Mouse (Mus musculus) midbrain, embryonic 11.5 days (tissue): ENCODE data around the gene Il33. TPM values are rescaled to one million over a fixed set of nuclear protein-coding genes. Genes with fewer than 3 reads are reported as not detected.

Experiments
- ATAC-seq: fragments of 200-750 bp; cut with Nextera tagmentation; 2 replicates; pipeline ENCODE4 v1.8.0; 2017; ENCODE audit warnings: moderate TSS enrichment, moderate library complexity; ENCODE audit not compliant: low FRiP score
- DNase-seq: peaks from one replicate; pipeline ENCODE4 v3.0.0; 2015; ENCODE audit warnings: low spot score; ENCODE audit errors: missing footprints
- H3K27ac ChIP-seq: fragments of 300-500 bp; sonication (generic); 2 replicates; pipeline ENCODE4 v1.5.1; 2014; ENCODE audit warnings: low read depth, low read length
- H3K27me3 ChIP-seq: fragments of 300-500 bp; sonication (generic); 2 replicates; pipeline ENCODE4 v1.6.1; 2014; ENCODE audit warnings: mild to moderate bottlenecking, low read length, moderate library complexity, mixed read lengths; ENCODE audit not compliant: control insufficient read depth, insufficient read depth
- H3K36me3 ChIP-seq: fragments of 300-500 bp; sonication (generic); 2 replicates; pipeline ENCODE4 v1.6.1; 2014; ENCODE audit warnings: mild to moderate bottlenecking, low read length, moderate library complexity, mixed read lengths; ENCODE audit not compliant: control insufficient read depth, insufficient read depth
- H3K4me1 ChIP-seq: fragments of 300-500 bp; sonication (generic); 2 replicates; pipeline ENCODE4 v1.6.1; 2014; ENCODE audit warnings: low read length; ENCODE audit not compliant: control insufficient read depth, insufficient read depth
- H3K4me2 ChIP-seq: fragments of 300-500 bp; sonication (generic); 2 replicates; pipeline ENCODE4 v1.6.1; 2014; ENCODE audit warnings: mild to moderate bottlenecking, moderate library complexity
- H3K4me3 ChIP-seq: fragments of 300-500 bp; sonication (generic); 2 replicates; pipeline ENCODE4 v1.5.1; 2014; ENCODE audit warnings: low read depth, low read length
- H3K9ac ChIP-seq: fragments of 300-500 bp; sonication (generic); 2 replicates; pipeline ENCODE4 v1.6.1; 2014; ENCODE audit warnings: low read length
- H3K9me3 ChIP-seq: fragments of 300-500 bp; sonication (generic); 2 replicates; pipeline ENCODE4 v1.6.1; 2016; ENCODE audit warnings: low read length; ENCODE audit not compliant: control insufficient read depth
- WGBS: fragments of 180-500 bp; shearing (Covaris S2); extraction: QIAGEN DNeasy Blood & Tissue Kit; methylation state at CpG from one replicate; pipeline ENCODE4 v1.1.7; 2014; 5-methylcytosine and 5-hydroxymethylcytosine counted together
- polyA plus RNA-seq: library from polyadenylated mRNA; unstranded; fragments of >200 nt; fragmentation: Nextera tagmentation; extraction: Ambion mirVana; gene quantifications from 2 replicates; pipeline ENCODE4 v1.2.1, GENCODE M21; 2014

The Il33 gene
- polyA plus RNA-seq, result 0.48 and 0.61 TPM in 2 replicates

DNA sequence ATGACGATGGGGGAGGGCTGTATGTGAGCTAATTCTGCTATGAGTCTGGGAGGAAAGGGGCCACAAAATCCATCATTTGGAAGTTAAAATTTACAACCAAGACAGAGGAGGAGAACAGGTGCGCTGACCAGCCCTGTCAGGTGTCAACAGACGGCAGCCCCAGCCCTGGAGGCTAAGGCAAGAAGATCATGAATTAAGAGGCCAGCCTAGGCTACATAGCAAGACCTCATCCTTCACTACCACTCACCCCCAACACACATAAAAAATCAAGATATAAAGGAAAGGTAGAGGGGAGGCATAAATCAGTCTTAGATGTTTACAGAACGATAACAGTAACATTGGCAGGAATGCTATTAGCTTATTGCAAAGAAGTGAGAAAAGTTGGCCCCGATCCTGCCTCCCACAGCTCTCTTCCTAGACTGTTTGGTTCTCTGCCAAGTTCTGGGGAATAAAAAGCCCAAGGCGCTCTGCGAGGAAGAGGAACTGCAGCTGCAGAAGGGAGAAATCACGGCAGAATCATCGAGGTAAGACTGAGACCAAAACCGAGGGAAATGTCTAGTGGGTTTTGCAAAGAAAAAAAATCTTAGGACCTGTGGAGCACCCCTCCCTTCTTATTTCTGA is at the start of gene Il33:
TSS of gene Il33 (plus strand) at position 477 of the 621 bp plus-strand sequence.
- no peaks in the 10 kb centered on the region for H3K36me3 ChIP-seq
- no peaks in the 10 kb centered on the region for H3K9me3 ChIP-seq
- 91% methylated on average over 10 of the region's 10 CpGs for WGBS
- no peak within 1 kb of the TSS for H3K27ac ChIP-seq
- H3K4me1 ChIP-seq, result no peaks in the 10 kb centered on the region
- ATAC-seq (no peak), DNase-seq (no peak)
- no peak within 1 kb of the TSS for H3K4me2 ChIP-seq
- H3K27me3 ChIP-seq, result no peaks in the 10 kb centered on the region
- no peak within 1 kb of the TSS for H3K9ac ChIP-seq
- no peak within 1 kb of the TSS for H3K4me3 ChIP-seq

GRCm38 (mm10) chr19:29877422-29878291 is 47.3 kb upstream of the Il33 start:
- H3K36me3 ChIP-seq, result no peaks in the 10 kb centered on the region
- no peaks in the 10 kb centered on the region for H3K9me3 ChIP-seq
- H3K27me3 ChIP-seq, result no peaks in the 10 kb centered on the region
- H3K4me1 ChIP-seq, result no peaks in the 10 kb centered on the region
- H3K9ac ChIP-seq, result no peak overlapping the region
- WGBS, result 81% methylated on average over 10 of the region's 10 CpGs
- H3K4me2 ChIP-seq, result no peak overlapping the region
- DNase-seq, result no peak
- no peak overlapping the region for H3K27ac ChIP-seq
- H3K4me3 ChIP-seq, result no peak overlapping the region
- no peak for ATAC-seq

GRCm38 (mm10) chr19:29878896-29879504 is 45.9 kb upstream of the Il33 start:
- no peaks in the 10 kb centered on the region for H3K27me3 ChIP-seq
- no peak overlapping the region for H3K27ac ChIP-seq
- WGBS, result 88% methylated on average over 8 of the region's 8 CpGs
- no peaks in the 10 kb centered on the region for H3K36me3 ChIP-seq
- no peak overlapping the region for H3K9ac ChIP-seq
- H3K9me3 ChIP-seq, result no peaks in the 10 kb centered on the region
- no peak for DNase-seq
- no peaks in the 10 kb centered on the region for H3K4me1 ChIP-seq
- ATAC-seq, result no peak
- H3K4me3 ChIP-seq, result no peak overlapping the region
- no peak overlapping the region for H3K4me2 ChIP-seq

GRCm38 (mm10) chr19:29880918-29881317 is 44.0 kb upstream of the Il33 start:
- H3K9ac ChIP-seq, result no peak overlapping the region
- H3K27ac ChIP-seq, result no peak overlapping the region
- 89% methylated on average over 4 of the region's 4 CpGs for WGBS
- no peak overlapping the region for H3K4me2 ChIP-seq
- H3K4me1 ChIP-seq, result no peaks in the 10 kb centered on the region
- H3K9me3 ChIP-seq, result no peaks in the 10 kb centered on the region
- no peak for DNase-seq
- H3K36me3 ChIP-seq, result no peaks in the 10 kb centered on the region
- ATAC-seq, result no peak
- H3K4me3 ChIP-seq, result no peak overlapping the region
- H3K27me3 ChIP-seq, result no peaks in the 10 kb centered on the region

DNA sequence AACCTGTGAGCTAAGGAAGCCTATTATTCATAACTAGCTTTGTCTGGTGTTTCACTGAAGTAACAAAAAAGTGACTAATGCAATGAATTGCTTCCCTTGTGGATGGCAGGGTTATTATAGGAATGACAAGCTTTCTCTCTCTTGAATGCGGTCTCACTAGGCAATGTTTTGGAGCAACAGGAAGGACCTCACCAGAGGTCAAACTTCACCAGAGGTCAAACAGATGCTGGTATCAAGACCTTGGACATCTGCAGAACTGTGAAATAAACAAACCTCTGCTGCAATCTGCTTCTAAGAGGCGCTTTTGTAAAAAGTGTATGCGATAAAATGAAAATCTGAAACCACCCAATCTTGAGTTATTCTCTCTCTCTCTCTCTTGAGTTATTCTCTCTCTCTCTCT is 42.2 kb upstream of the Il33 start:
- DNase-seq, result no peak
- no peaks in the 10 kb centered on the region for H3K27me3 ChIP-seq
- WGBS, result 90% methylated on average over 3 of the region's 3 CpGs
- no peak for ATAC-seq
- H3K9me3 ChIP-seq, result no peaks in the 10 kb centered on the region
- no peak overlapping the region for H3K9ac ChIP-seq
- no peak overlapping the region for H3K4me3 ChIP-seq
- no peaks in the 10 kb centered on the region for H3K36me3 ChIP-seq
- no peaks in the 10 kb centered on the region for H3K4me1 ChIP-seq
- H3K27ac ChIP-seq, result no peak overlapping the region
- H3K4me2 ChIP-seq, result no peak overlapping the region

- ATAC-seq (no peak), DNase-seq (no peak)
- H3K4me3 ChIP-seq, result no peak overlapping the region
- H3K36me3 ChIP-seq, result no peaks in the 10 kb centered on the region
- H3K27ac ChIP-seq, result no peak overlapping the region
- 91% methylated on average over 6 of the region's 6 CpGs for WGBS
- no peaks in the 10 kb centered on the region for H3K4me1 ChIP-seq
- no peaks in the 10 kb centered on the region for H3K9me3 ChIP-seq
- no peaks in the 10 kb centered on the region for H3K27me3 ChIP-seq
- H3K9ac ChIP-seq, result no peak overlapping the region
- no peak overlapping the region for H3K4me2 ChIP-seq
Measured at GRCm38 (mm10) chr19:29885548-29885947, 39.4 kb upstream of the Il33 start.

- ATAC-seq (no peak), DNase-seq (no peak)
- Histone ChIP-seq H3K9ac (no peak overlapping the region), H3K27me3 (no peaks in the 10 kb centered on the region), H3K4me2 (no peak overlapping the region), H3K36me3 (no peaks in the 10 kb centered on the region), H3K4me3 (no peak overlapping the region), H3K4me1 (no peaks in the 10 kb centered on the region), H3K27ac (no peak overlapping the region), H3K9me3 (no peaks in the 10 kb centered on the region)
- WGBS, result 84% methylated on average over 2 of the region's 2 CpGs
Measured at GRCm38 (mm10) chr19:29887476-29887875, 37.4 kb upstream of the Il33 start.

DNA sequence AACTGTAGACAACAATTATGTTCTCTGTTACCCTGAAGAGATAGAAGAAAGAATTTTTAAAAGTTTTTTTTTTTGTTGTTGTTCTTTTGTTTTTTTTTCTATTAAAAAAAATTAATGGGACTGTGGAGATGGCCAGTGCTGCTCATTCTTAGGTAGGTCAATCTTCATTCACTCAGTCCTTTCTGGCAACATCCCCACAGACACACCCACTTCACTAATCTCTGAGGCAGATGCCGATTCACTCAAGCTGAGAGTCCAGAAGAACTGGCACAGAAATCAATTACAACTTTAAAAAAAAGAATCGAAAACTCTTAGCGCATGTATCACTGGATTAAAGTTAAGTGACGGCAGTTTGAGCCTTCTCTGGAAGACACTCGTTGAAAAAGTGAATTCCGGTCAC is 36.0 kb upstream of the Il33 start:
- ATAC-seq (no peak), DNase-seq (no peak)
- H3K4me2 ChIP-seq, result no peak overlapping the region
- H3K27ac ChIP-seq, result no peak overlapping the region
- no peaks in the 10 kb centered on the region; the same call in 1 of the 2 replicates for H3K4me1 ChIP-seq
- no peak overlapping the region for H3K4me3 ChIP-seq
- H3K9ac ChIP-seq, result no peak overlapping the region
- no peaks in the 10 kb centered on the region for H3K27me3 ChIP-seq
- no peaks in the 10 kb centered on the region for H3K9me3 ChIP-seq
- H3K36me3 ChIP-seq, result no peaks in the 10 kb centered on the region
- 85% methylated on average over 6 of the region's 6 CpGs for WGBS

DNA sequence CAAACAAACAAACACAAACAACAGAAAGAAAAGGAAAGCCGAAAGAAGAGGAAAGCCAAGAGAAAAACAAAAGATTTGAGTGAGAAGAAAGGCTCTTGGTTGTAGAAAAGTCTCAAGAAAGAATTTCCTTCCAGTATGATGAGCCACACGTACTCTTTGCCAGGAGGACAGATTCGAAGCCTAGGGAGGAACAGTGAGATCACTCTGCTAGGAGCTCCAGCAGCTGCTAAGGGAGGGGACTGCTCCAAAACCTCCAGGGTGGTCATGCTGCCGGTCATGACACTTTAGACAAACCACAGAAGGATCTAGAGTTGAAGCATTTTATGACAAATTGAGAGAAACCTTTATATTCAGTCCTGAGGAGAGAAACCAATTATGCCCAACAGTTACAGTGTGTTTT is 32.9 kb upstream of the Il33 start:
- H3K9me3 ChIP-seq, result no peaks in the 10 kb centered on the region
- DNase-seq, result no peak
- ATAC-seq, result no peak
- no peak overlapping the region for H3K27ac ChIP-seq
- no peaks in the 10 kb centered on the region; the same call in 1 of the 2 replicates for H3K4me1 ChIP-seq
- H3K4me3 ChIP-seq, result no peak overlapping the region
- 84% methylated on average over 4 of the region's 4 CpGs for WGBS
- H3K4me2 ChIP-seq, result no peak overlapping the region
- H3K36me3 ChIP-seq, result no peaks in the 10 kb centered on the region
- H3K9ac ChIP-seq, result no peak overlapping the region
- H3K27me3 ChIP-seq, result no peaks in the 10 kb centered on the region
